Mouse (Mus musculus): ENCODE results near the gene Sla2. TPM values are rescaled to one million over a fixed set of nuclear protein-coding genes. Genes with fewer than 3 reads are reported as not detected.
"Not testable (repeated sequence)": the region's sequence is repeated elsewhere in the genome, so short reads cannot be mapped to it uniquely, and the experiment has no call there.

Sla2 gene
- 1.0 and 3.4 TPM in 2 replicates for total RNA-seq (2017)

GRCm38 (mm10) chr2:156887017-156887416, at the start of gene Sla2:
TSS of gene Sla2 (minus strand) at chr2:156887192.
- peak; percentile 82 for ATAC-seq (replicated peaks; ENCODE audit: low read depth, poor library complexity, severe bottlenecking)

DNA sequence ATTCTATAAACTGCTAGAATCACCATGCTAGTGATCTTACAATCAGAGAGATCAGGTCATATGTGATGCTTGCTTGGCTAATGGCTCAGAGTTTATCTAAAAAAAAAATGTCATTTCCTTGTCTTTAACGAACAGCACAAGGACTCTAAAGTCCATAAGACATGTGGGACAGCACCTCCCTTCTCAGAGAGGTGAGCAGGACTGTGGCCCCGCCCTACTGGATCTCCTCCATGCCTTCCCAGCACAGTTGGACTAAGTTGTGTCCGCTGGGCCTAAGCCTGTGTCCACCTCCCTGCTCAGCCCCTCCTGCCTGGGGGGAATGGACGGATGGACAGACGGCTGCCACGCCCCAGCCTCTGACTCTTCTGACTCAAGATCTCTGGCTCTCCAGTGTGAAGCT, 48.0 kb upstream of the Sla2 start:
- no peak for ATAC-seq (replicated peaks; ENCODE audit: low read depth, poor library complexity, severe bottlenecking)

GRCm38 (mm10) chr2:156933426-156933825, 46.4 kb upstream of the Sla2 start:
- no peak for ATAC-seq (replicated peaks; ENCODE audit: low read depth, poor library complexity, severe bottlenecking)

DNA sequence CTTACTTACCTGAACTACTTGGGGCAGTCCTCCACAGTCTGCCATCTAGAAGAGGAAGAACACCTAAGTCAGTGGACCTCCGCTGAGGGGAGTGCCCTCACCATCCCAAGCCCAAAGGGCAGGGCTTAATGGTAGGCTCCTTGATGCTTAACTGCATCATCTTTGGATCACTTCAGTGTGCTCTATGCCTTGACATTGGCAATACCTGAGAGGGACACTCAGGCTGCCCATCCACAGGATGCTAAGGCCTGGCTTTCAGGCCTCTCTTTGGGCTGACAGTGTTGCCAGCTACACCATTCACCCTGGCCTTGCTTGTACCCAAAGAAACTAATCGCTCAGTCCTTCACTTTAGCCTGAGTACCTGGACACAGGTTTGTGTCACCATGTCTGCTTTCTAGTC, 44.4 kb upstream of the Sla2 start:
- no peak for ATAC-seq (replicated peaks; ENCODE audit: low read depth, poor library complexity, severe bottlenecking)

DNA sequence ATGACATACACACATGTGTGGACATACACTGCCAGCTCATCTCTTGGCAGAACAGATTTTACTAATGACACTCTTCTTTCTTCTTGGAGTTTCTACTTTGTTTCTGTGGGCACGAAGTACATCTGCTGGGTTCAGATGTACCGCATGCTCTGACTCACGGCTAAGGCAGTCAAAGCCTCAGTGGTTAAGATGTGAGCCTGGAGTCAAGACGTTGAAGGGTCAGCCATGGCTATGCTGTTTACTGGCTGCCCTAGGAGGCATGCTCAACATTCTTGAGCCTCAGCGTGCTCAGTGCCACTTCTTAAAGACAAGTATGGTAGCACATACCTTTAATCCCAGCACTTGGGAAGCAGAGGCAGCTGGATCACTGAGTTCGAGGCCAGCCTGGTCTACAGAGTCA, 43.6 kb upstream of the Sla2 start:
- no peak for ATAC-seq (replicated peaks; ENCODE audit: low read depth, poor library complexity, severe bottlenecking)

DNA sequence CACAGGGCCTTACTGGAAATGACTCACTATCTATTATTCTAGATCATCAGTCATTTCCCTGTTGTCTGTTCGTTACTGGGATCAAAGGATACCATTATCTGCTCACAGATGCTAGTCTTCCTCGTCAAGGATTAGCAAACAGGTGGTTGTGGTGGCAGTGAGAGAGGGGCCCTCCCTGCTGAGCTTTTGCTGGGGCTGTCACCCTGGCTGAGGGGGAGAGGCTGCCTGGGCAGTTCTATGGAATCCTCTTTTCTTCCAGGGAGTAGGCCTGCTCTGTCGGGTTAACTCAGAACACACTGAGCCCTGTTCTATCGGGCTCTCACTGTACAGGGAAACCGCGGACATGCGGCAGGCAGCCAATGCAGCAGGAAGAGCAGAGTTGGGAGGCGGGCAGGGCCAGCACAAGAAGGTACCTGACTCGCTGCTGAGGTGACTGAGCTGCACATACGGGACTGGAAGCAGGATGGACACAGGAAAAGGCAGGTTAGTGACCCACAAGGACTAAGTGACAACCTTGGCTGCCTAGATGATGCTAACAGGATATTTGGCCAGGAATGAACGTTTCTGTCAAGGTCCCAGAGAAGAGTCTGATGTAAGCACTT, 42.6 kb upstream of the Sla2 start:
- no peak for ATAC-seq (replicated peaks; ENCODE audit: low read depth, poor library complexity, severe bottlenecking)

DNA sequence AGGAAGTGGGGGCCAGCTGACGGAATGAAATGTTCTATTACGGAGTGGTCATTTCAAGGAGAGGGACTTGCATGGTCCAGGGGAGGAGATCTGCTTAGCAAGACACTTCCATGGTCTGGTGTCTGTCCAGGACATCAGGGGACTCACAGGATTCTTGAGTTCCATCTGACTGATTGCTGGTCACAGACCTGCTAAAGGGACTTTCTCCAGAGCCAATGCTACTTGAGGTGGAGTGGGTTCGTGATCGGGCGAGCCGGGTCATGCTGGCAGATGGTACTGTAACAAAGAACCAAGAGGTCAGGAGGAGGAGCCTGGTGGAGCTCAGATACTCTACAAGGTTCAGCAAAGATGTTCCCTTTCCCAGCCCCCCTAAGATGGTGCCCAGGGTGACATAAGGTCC, 41.6 kb upstream of the Sla2 start:
- ATAC-seq (replicated peaks; ENCODE audit: low read depth, poor library complexity, severe bottlenecking): no peak

DNA sequence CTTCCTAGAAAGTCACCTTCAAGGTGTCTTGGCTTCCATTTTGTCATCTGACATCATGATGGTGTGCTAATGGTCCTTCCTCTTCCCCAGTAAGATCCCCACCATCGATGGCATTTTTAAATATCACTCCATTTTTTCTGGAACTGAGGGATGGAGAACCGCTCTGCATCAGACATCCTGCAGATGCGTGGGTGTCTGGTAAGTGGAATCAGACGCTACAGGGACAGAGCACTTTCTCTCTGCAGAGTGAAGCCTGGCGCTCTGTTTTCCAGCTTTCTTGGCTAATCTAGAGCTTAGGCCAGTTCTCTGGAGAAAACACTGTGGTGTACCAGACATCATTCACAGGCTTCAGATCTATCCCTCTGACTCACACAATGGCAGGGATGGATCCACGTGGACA, 40.7 kb upstream of the Sla2 start:
- ATAC-seq (replicated peaks; ENCODE audit: low read depth, poor library complexity, severe bottlenecking): no peak

- not testable (repeated sequence) for ATAC-seq (replicated peaks; ENCODE audit: low read depth, poor library complexity, severe bottlenecking)
Observed at GRCm38 (mm10) chr2:156925611-156926010, 38.6 kb upstream of the Sla2 start.

DNA sequence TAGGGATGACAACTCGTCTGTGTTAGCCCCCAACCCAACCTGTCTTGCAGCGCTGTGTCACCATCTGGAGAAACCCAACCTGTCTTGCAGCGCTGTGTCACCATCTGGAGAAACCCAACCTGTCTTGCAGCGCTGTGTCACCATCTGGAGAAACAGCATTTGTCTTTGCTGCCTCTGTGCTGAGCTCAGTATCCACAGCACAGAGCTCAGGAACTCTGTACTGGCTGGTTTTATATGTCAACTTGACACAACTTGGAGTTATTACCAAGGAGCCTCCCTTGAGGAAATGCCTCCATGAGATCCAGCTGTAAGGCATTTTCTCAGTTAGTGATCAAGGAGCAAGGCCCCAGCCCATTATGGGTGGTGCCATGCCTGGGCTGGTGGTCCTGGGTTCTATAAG, 38.1 kb upstream of the Sla2 start:
- ATAC-seq (replicated peaks; ENCODE audit: low read depth, poor library complexity, severe bottlenecking): not testable (repeated sequence)

DNA sequence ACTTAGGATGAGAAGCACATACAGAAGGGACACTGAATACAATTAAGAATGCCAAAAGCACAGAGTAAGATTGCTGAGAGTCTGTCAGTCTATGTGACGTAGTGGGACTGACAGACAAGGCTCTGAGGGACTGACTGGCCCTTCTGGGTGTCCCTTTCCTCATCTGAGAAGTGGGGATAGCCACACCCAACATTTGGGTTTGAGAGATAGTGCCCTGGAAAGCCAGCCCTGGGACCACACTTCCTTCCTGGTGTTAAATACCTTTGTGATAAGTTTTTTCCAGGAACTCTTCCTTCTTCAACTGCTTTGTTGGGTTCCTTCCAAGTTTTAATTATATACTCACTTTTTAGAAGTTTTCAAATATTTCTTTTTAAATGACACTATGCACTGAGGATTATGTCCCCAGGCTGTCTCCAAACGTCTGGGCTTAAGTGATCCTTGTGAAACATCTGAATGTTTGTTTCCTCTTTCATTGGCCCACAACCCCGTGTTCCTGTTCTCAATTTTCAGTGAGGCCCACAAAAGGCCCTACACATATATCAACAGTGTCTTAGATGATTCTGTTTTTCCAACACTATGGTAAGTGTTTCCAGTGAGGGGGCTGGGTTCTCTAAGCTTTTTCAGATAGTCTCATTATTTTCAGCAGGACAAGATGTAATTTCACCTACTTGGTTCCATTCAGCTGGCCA, 37.4 kb upstream of the Sla2 start:
- ATAC-seq (replicated peaks; ENCODE audit: low read depth, poor library complexity, severe bottlenecking): peak; percentile 81

GRCm38 (mm10) chr2:156923057-156923456, 36.1 kb upstream of the Sla2 start:
- ATAC-seq (replicated peaks; ENCODE audit: low read depth, poor library complexity, severe bottlenecking): no peak

DNA sequence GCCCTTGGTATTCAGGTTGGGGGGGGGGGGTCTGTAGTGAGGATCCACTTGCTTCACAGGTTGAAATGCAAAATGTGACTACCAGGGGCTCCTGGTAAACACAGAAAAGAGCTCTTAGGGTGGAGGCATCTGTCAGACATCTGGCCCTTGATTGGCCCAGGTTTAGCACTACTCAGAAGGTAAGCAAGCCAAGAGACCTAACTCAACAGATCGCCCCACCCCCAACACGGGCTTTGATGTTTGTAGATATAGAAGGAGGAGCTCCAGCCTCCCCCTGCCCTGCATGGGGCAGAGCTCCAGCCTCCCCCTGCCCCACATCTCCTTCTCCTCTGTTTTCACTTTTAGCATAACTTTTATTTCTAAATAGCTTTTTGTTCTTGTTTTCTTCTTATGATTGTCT, 32.8 kb upstream of the Sla2 start:
- ATAC-seq (replicated peaks; ENCODE audit: low read depth, poor library complexity, severe bottlenecking): no peak

DNA sequence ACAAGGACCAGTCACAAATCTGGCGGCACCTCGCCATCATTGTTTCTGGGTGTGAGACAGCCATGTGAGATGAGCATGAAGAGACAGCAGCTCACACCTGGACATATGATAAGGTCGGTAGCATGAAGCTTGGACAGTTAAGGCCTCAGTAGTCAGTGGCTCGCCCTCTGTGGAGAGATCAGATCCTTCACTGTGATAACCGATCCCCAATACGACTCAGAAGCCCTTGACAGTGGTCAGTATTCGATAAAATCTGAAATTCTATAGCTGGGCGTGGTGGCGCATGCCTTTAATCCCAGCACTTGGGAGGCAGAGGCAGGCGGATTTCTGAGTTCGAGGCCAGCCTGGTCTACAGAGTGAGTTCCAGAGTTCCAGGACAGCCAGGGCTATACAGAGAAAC, 32.2 kb upstream of the Sla2 start:
- ATAC-seq (replicated peaks; ENCODE audit: low read depth, poor library complexity, severe bottlenecking): not testable (repeated sequence)

- ATAC-seq (replicated peaks; ENCODE audit: low read depth, poor library complexity, severe bottlenecking): peak; percentile 98
Observed at GRCm38 (mm10) chr2:156918562-156918961, 31.6 kb upstream of the Sla2 start.

GRCm38 (mm10) chr2:156916419-156917125, 29.6 kb upstream of the Sla2 start:
- no peak for ATAC-seq (replicated peaks; ENCODE audit: low read depth, poor library complexity, severe bottlenecking)

- ATAC-seq (replicated peaks; ENCODE audit: low read depth, poor library complexity, severe bottlenecking): no peak
Observed at GRCm38 (mm10) chr2:156915559-156915958, 28.6 kb upstream of the Sla2 start.

DNA sequence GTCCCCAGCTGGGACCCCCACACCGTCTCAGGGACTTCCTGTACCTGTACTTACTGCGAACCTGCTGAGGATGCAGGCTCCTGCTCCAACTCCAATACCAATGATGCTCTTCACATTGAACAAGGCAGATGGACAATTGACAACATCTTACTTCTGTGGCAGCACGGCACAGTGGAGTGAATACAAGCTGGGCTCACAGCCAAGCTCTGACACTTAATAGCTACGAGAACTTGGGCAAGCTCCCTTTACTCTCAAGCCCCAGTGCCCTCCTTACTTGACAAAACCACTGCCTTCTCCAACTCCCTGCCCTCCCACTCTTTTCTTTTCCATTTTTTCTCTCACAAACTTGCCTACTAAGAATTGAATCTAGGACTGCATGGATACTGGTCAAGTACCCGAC, 26.2 kb upstream of the Sla2 start:
- no peak for ATAC-seq (replicated peaks; ENCODE audit: low read depth, poor library complexity, severe bottlenecking)

DNA sequence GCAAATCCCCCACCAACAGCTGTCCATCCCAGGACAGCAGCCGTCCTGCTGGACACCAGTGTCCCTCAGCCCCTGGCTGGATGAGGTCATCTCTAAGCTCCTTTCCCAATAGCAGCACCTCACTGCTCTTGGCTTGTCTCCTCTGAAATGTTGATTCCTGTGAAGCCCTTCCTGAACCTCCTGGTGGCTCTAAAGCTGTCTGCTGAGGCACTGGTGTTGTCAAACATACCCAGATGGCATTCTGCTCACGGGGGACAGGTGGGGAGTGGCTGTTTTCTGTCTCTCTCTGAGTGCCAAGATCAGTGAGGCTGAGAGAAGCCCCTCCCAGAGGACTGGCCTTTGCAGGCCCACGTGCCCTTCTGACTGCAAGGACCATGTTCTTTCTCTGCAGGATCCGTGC, 18.9 kb upstream of the Sla2 start:
- not testable (repeated sequence) for ATAC-seq (replicated peaks; ENCODE audit: low read depth, poor library complexity, severe bottlenecking)

- ATAC-seq (replicated peaks; ENCODE audit: low read depth, poor library complexity, severe bottlenecking): no peak
Observed at GRCm38 (mm10) chr2:156904976-156905717, 18.2 kb upstream of the Sla2 start.

- ATAC-seq (replicated peaks; ENCODE audit: low read depth, poor library complexity, severe bottlenecking): peak; percentile 65
Observed at GRCm38 (mm10) chr2:156903367-156903766, 16.4 kb upstream of the Sla2 start.
